Mouse (Mus musculus) thymus, adult 2 months (tissue): ENCODE results near the gene St6galnac3.

Experiments
- CTCF ChIP-seq: fragments of 200-500 bp; IDR thresholded peaks from 2 replicates; pipeline ENCODE4 v1.5.1; 2012; ENCODE audit warnings: mild to moderate bottlenecking, control low read depth, low read length, moderate library complexity, borderline replicate concordance; ENCODE audit not compliant: control insufficient read depth, poor library complexity, insufficient read depth; ENCODE audit errors: extremely low read depth
- POLR2A ChIP-seq: fragments of 200-500 bp; IDR thresholded peaks from 2 replicates; pipeline ENCODE4 v1.6.1; 2012; ENCODE audit warnings: mild to moderate bottlenecking, low read length, control low read depth, moderate library complexity; ENCODE audit not compliant: control insufficient read depth, poor library complexity, insufficient read depth; ENCODE audit errors: extremely low read depth

GRCm38 (mm10) chr3:153365057-153365755, 359.8 kb downstream of the St6galnac3 start:
- no peak for TF ChIP-seq CTCF
- TF ChIP-seq POLR2A, result no peak
